Mouse (Mus musculus): ENCODE measurements around the gene Noc3l.

The Noc3l gene

GRCm38 (mm10) chr19:38758685-38759472 is 60.2 kb downstream of the Noc3l start:
- DNase-seq (ENCODE audit: low spot score) = no peak

GRCm38 (mm10) chr19:38758056-38758455 is 61.0 kb downstream of the Noc3l start:
- DNase-seq (ENCODE audit: low spot score) = no peak

DNA sequence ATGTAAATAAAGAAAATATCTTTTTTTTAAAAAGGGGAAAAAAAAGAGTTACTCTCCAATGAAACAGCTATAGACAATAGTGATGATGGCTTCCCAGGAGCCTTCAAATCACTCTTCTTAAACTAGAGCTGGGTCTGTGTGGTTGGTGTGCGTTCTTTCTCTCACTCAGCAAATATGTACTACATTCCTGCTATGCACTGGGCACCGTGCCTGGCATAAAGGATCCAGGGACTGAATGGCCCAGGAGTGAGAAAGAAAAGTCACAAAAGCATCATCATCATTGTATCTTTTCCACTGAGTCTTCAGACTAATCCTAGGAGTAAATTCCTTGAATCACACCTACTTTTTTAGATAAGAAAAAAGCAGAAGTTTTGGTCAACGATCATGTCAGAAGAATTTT is 61.9 kb downstream of the Noc3l start:
- DNase-seq (ENCODE audit: low spot score) = no peak

GRCm38 (mm10) chr19:38750192-38750591 is 68.8 kb downstream of the Noc3l start:
- no peak for DNase-seq (ENCODE audit: low spot score)

DNA sequence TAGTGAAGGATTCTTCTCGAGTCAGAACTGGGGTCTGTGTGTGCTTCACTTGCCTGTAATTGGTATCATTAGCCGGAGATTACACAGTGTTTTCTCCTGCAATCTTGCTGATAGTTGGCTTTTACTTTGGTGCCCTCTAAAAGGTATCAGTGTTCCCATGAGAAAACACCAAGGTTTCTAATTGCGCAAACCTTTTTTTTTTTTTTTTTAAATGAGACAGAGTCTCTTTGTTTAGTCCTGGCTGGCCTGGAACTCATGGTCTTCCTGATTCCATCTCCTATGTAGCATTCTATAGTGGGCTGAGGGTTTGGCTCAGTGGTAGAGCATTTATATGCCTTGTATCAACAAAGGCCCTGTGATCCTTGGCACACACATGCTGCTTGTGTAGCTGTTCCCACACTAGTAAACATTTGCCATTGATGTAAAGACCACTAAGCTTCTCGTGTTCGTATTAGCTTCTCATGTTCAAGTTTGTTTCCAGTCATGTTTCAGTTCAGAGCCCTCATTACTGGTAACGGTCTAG is 72.5 kb downstream of the Noc3l start:
- DNase-seq (ENCODE audit: low spot score) = no peak

GRCm38 (mm10) chr19:38745810-38746491 is 73.1 kb downstream of the Noc3l start:
- no peak for DNase-seq (ENCODE audit: low spot score)

GRCm38 (mm10) chr19:38744546-38744945 is 74.5 kb downstream of the Noc3l start:
- DNase-seq (ENCODE audit: low spot score) = no peak
